Mouse (Mus musculus): ENCODE results near the gene Sympk. TPM values are rescaled to one million over a fixed set of nuclear protein-coding genes. Genes with fewer than 3 reads are reported as not detected.

Sympk gene
- polyA plus RNA-seq (2012; rRNA removed), result 65.9 and 73.5 TPM in 2 replicates

DNA sequence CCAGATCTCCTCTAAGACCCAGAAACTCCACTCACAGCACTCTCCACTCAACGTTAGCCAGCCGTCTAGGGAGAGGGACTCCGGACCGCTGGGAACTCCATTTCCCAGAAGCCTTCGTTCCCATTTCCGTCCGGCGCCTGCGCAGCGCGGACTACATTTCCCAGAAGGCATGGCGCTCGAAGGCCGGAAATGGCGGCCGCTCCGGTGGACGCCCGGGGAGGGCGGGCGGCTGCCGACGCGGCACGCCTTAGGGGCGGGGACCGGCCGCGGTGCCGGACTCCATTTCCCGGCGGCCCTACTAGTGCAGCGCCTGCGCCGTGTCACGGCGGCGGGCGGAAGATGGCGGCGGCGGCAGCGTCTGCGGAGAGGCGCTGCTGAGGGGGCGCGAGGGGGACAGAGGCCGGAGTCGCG, at the start of gene Sympk:
Sympk (plus strand) TSS at position 282 of the 411 bp plus-strand sequence.
- no peak for DNase-seq (ENCODE audit: low read depth)

- DNase-seq (ENCODE audit: low read depth), result no peak
These were observed 45.8 kb upstream of the Sympk start for GRCm38 (mm10) chr7:18978381-18978780.

GRCm38 (mm10) chr7:18986503-18986902, 37.7 kb upstream of the Sympk start:
- no peak for DNase-seq (ENCODE audit: low read depth)

- no peak for DNase-seq (ENCODE audit: low read depth)
These were observed 37.1 kb upstream of the Sympk start, which contains the start of gene Nanos2 for GRCm38 (mm10) chr7:18987100-18987499. Gene Nanos2 (plus strand): TSS chr7:18987400.

GRCm38 (mm10) chr7:18987747-18988146, 36.4 kb upstream of the Sympk start:
- no peak for DNase-seq (ENCODE audit: low read depth)

DNA sequence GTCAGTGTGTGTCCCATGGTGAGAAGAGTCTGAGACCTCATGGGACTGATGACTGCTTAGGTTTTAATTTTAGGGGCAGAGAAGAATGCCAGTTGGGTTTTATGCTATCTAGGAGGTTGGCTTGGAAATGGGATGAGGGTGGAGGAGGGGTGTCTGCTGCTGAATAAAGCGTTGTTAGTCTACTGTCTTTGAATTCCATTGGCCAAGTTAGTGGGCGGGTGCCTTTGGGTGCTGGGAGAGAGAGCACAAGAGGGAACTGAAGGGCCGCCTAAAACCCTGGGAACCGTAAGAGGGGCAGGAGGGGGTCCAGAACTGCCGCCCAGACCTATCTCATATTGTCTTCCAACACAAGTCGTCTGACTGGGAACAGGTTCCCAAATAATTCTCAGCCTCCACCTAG, 35.4 kb upstream of the Sympk start:
- no peak for DNase-seq (ENCODE audit: low read depth)

DNA sequence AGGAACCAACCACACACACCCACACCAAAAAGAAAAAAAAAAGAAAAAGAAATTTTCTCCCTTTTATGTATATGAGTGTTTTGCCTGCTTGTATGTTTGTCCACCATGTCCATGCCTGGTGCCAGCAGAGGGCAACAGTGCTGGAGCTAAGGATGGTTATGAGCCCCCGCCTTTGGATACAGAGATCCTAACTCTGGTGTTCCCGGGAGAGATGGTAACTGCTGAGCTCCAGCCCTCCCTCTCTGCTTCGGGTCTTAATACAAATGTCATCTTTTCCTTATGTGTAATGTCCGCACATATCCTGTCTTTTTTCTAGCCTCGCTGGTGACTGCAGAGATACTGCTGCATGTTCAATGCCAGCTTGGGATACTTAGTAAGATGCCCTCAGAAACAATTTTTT, 34.2 kb upstream of the Sympk start:
- no peak for DNase-seq (ENCODE audit: low read depth)

DNA sequence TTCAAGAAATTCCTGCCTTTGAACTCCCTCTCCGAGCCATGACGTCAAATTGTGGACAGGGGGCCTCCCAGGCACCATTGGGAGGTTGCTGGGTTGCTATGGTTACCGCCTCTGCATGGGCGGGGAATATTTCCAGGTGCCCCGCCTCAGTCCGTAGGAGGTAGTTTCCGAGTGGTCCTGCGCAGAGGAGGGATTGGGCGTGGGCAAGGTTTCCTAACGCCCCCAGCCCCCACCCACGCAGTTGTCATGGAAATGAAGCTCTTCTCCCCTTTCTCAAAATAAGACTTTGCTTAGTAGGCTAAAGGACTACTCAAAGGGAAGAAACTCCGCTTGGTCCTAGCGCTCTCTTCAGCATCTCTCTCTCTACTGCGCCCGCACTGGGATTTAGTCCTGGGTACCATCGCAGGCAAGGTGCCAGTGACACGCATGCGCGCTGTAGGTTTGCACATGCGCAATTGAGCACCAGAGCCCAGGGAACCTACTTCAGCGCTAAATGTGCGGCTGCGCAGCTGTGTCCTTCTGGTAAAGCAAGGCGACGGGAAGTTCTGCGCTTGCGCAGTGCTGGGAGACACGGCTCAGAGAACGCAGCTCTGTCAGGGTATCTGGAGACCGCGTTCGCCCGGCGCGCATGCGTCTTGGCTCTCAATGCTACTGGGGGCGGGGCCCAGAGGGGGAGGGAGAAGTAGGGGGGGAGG, 33.4 kb upstream of the Sympk start, which contains the start of gene Mypop:
Mypop (plus strand) TSS at position 645 of the 695 bp plus-strand sequence.
- DNase-seq (ENCODE audit: low read depth), result peak; percentile 83

- no peak for DNase-seq (ENCODE audit: low read depth)
These were observed 32.4 kb upstream of the Sympk start for GRCm38 (mm10) chr7:18991660-18992293.

- no peak for DNase-seq (ENCODE audit: low read depth)
These were observed 31.9 kb upstream of the Sympk start for GRCm38 (mm10) chr7:18992294-18992675.

GRCm38 (mm10) chr7:18993036-18993435, 31.1 kb upstream of the Sympk start:
- no peak for DNase-seq (ENCODE audit: low read depth)

DNA sequence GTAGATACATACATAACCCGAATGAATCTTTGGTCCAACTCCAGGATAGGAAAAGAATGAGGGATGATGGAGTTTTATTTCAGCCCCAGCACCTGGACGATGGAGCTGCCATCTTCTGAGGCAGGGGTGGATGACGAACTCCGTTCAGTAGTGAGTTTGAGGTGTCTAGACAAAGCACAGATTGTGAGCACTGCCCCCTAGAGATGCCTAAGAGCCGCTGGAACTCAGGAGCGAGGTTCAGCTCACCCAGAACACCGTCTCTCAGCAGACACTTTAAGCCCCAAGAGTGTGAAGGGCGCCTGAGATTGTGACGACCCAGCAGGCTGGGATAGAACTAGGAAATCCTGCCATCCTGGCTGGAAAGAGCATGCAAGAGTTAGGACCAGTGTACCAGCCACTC, 25.3 kb upstream of the Sympk start:
- no peak for DNase-seq (ENCODE audit: low read depth)

DNA sequence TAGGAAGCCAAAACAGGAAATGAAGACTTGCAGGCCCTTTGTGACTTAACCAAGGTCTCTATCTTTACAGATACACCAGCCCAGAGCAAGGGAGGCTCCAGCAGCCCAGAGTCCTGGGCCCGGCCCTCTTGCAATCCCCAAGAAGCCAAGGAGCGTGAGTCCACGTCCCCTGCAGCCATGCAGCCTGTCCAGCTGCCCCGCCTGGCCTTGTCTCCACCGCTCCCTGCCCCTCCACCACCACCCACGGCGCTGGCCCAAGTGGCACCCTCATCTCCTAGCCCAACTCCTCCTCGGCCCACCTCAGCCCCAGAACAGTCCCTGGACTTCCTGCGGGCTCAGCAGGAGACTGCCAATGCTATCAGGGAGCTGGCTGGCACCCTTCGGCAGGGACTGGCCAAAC, 23.8 kb upstream of the Sympk start:
- no peak for DNase-seq (ENCODE audit: low read depth)

DNA sequence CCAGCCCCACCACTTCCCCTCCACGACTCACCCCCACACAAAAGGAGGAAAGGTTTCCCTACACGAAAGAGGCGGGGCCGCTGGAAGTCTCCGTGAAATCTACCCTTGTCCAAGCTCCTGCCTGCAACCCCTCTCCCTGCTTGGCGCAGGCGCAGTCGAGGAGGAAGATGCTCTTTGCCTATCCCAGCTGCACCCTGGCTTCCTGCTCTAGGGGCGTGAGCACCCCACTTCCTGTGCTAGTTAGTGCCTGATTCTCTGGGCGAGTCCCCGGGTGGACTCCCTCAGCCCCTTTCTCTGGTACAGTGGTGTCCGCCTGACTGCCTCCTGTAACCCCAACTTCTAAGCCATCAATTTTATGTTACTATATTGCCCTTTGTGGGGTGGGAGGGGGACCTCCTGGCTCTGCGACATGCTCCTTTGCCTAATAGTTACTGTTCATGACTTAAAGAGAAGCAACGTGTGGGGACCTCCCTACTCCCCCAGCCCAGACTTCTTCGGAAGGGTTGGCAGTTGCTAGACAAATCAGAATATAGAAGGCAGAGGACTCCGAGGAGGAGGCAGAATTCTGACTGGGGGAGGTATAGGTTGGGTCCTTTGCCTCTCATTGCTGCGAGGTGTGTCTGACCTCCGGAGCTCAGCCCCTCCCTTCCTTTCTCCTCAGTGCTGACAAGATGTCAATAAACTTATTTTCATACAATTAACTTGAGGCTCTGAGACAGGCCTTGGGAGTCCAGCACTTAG, 22.9 kb upstream of the Sympk start:
- DNase-seq (ENCODE audit: low read depth), result no peak

DNA sequence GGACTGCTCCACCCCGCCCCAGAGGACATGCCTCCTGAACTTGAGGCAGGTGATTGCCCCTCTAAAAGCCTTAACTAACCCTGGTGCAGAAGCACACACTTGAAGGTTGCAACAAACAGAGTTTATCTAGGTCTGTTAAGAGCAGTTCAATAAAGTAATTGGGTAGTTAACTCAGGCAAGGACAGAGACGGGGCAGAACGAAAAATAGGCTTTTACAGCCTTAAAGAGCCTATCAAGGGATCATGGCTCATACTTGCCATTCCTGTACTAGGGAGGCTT, 22.4 kb upstream of the Sympk start:
- no peak for DNase-seq (ENCODE audit: low read depth)

DNA sequence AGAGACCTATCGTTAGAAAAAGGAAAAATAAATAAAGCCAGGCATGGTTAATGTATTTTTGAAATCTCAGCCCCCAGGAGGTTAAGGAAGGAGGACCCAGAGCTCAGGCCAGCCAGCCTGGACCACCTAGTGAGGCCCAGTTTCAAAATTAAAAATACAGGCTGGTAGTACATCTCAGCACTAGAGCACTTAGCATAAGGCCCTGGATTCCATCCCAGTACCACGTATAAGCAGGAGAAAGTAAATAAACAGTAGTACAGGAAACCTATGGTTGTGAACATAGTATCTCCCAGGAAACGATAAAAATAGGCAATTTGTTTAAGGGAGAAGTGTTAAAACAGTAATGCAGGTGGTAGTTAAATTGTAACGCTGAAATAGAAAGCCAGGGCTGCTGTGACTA, 22.1 kb upstream of the Sympk start:
- DNase-seq (ENCODE audit: low read depth), result no peak

DNA sequence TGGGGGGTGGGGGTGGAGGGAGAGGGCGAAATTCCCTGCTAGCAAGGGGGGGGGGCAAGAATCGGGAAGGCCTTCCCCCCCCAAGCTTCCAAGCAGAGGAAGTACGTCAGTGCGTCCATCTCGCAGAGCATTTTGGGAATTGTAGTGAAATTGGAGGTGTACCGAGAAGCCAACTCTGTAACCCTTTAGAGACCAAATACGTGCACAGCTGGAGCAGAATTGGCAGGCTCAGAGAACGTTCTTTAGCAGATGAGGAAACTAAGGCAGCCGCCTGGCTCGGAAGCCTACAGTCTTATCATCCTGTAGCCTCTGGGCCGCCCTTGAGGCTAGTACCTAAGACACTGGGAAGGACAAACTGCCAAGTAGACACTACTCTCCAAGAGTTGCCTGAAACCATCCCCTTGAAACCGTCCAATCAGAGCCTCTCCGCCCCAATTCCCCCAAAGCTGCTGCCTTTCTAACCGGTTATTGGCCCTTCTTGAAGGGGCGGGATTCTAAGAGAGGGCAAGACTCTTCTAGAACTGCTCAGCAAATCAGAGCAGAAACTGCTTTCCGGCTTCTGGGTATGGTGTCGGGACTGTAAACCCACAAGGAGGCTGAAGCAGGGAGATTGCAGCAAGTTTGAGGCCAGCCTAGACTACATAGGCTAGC, 21.2 kb upstream of the Sympk start:
- peak; percentile 65 for DNase-seq (ENCODE audit: low read depth)

DNA sequence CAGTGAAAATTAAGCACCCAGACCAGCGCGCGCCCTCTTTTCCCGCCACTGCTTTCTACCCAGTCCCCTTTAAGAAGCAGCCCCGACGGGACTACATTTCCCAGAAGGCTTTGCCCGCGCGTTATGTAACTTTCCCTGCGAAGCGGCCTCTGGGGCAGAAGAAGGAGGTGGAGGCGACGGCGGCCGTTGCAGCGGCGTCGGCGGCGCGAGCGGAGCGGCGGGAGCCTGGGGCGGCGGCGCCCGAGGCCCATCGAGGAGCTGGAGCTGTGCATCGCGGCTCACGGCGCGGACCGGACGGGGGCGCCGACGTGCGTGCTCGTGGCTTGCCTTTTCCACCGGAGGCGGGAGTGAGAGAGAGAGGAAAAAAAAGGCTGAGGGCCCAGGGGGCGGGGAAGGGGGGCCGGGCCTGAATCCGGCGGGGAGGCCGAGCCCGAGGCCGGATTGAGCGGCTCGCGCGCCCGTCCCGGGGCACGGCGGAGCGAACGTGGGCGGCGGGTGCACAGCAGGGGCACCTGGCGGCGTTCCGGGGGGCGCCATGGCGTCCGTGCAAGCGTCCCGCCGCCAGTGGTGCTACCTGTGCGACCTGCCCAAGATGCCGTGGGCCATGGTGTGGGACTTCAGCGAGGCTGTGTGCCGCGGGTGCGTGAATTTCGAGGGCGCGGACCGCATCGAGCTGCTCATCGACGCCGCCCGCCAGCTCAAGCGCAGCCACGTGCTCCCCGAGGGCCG, 20.1 kb upstream of the Sympk start, which contains the start of gene Irf2bp1:
Irf2bp1 (plus strand) TSS at position 143 of the 729 bp plus-strand sequence.
- DNase-seq (ENCODE audit: low read depth), result no peak

DNA sequence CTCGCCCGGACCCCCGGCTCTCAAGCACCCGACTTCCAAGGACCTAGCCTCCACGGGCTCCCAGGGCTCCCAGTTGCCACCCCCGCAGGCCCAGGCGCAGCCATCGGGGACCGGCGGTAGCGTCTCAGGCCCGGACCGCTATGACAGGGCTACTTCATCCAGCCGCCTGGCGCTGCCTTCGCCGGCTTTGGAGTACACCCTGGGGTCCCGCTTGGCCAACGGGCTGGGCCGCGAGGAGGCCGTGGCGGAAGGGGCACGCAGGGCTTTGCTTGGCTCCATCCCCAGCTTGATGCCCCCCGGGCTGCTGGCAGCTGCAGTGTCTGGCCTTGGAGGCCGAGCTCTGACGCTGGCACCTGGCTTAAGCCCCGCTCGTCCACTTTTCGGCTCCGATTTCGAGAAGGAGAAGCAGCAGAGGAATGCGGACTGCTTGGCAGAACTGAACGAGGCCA, 19.5 kb upstream of the Sympk start:
- DNase-seq (ENCODE audit: low read depth), result no peak

DNA sequence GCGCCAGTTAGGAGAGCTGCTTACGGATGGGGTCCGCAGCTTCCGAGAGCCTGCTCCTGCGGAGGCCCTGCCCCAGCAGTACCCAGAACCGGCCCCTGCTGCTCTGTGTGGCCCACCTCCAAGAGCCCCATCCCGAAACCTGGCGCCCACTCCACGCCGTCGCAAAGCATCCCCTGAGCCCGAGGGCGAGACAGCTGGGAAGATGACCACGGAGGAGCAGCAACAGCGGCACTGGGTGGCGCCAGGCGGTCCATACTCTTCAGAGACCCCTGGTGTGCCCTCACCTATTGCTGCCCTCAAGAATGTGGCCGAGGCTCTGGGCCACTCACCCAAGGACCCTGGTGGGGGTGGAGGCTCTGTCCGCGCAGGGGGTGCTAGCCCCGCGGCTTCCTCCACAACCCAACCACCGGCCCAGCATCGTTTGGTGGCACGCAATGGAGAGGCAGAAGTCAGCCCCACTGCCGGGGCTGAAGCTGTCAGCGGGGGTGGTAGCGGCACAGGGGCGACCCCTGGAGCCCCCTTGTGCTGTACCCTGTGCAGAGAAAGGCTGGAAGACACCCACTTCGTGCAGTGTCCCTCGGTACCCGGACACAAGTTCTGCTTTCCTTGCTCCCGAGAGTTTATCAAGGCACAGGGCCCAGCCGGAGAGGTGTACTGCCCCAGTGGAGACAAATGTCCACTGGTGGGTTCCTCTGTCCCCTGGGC, 18.6 kb upstream of the Sympk start:
- DNase-seq (ENCODE audit: low read depth), result no peak

GRCm38 (mm10) chr7:19006476-19006875, 17.7 kb upstream of the Sympk start:
- DNase-seq (ENCODE audit: low read depth), result no peak

Data from gonadal fat pad, adult 2 months (tissue).